Mouse (Mus musculus): ENCODE measurements at regions not wholly inside any gene's neighbourhood (a gene's known extent, or its start where the extent isn't known, plus 50 kb on each side); places are given as distances from the start of the nearest gene placed in this dataset.
A peak's percentile ranks its signal among the peaks of the same experiment; 100 is the strongest.

DNA sequence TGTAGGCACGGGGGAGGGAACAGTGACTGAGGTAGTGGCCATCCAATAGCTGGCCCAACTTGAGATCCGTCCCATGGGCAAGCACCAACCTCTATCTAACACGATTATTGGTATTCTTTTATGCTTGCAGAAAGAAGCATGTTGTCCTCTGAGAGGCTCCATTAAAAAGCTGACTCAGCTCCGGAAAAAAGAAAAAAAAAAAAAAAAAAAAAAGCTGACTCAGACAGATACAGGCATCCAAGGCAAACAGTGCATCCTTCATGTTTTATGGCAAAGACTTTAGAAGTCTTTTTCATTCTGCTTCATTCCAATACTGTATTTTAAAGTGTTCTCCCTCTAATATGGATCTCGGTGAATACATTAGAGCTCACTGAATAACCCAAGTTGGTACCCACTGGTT, 162.0 kb upstream of the Sphkap start:
- no peak for DNase-seq (ENCODE audit: low spot score)

DNA sequence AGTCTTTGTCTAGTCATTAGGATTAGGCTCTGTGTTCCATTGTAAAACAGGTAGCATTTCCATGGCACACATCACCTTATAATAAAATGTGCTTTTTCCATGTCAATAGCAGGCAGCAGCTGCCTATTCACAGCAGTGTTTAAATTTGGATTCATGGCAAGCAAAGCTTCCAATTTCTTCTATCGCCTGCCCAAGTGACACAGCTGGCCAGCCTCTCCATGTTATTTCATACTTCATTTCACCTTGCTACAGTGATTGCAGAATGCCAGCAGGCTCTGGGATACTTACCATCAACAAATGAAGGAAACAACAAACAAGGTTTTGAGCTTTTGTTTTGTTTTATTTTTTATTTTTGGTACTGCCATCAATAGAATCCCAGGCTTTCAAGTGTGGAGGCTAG, 160.7 kb upstream of the Sphkap start:
- 78% methylated on average over 1 of the region's 1 CpGs for WGBS
- H3K4me1 ChIP-seq (ENCODE audit: control insufficient read depth, insufficient read depth, low read length): no peaks in the 10 kb centered on the region
- ATAC-seq: no peak
- no peaks in the 10 kb centered on the region for H3K36me3 ChIP-seq (ENCODE audit: control insufficient read depth, insufficient read depth, low read length)
- no peak overlapping the region for H3K4me2 ChIP-seq (ENCODE audit: low read length)
- H3K9ac ChIP-seq (ENCODE audit: low read length): no peak overlapping the region
- DNase-seq (ENCODE audit: low spot score): no peak
- no peak overlapping the region for H3K27ac ChIP-seq (ENCODE audit: low read depth, low read length)
- H3K9me3 ChIP-seq (replicated peaks; ENCODE audit: control insufficient read depth, low read length): no peaks in the 10 kb centered on the region
- no peak overlapping the region for H3K4me3 ChIP-seq (ENCODE audit: low read depth, low read length)
- no peaks in the 10 kb centered on the region for H3K27me3 ChIP-seq (replicated peaks; ENCODE audit: control insufficient read depth, insufficient read depth, low read length)

More for the DNA sequence above, 162.0 kb upstream of the Sphkap start:
- ATAC-seq: no peak
- no peak overlapping the region for H3K9ac ChIP-seq (ENCODE audit: low read length)
- no peaks in the 10 kb centered on the region for H3K4me1 ChIP-seq (ENCODE audit: control insufficient read depth, insufficient read depth, low read length)
- no peaks in the 10 kb centered on the region for H3K9me3 ChIP-seq (replicated peaks; ENCODE audit: control insufficient read depth, low read length)
- H3K27me3 ChIP-seq (replicated peaks; ENCODE audit: control insufficient read depth, insufficient read depth, low read length): no peaks in the 10 kb centered on the region
- H3K4me2 ChIP-seq (ENCODE audit: low read length): no peak overlapping the region
- no peak overlapping the region for H3K27ac ChIP-seq (ENCODE audit: low read depth, low read length)
- no peak overlapping the region for H3K4me3 ChIP-seq (ENCODE audit: low read depth, low read length)
- H3K36me3 ChIP-seq (ENCODE audit: control insufficient read depth, insufficient read depth, low read length): no peaks in the 10 kb centered on the region
- 87% methylated on average over 5 of the region's 5 CpGs for WGBS

- H3K4me1 ChIP-seq (ENCODE audit: control insufficient read depth, insufficient read depth, low read length): no peaks in the 10 kb centered on the region
- no peak overlapping the region for H3K4me3 ChIP-seq (ENCODE audit: low read depth, low read length)
- DNase-seq (ENCODE audit: low spot score) (peak; percentile 14), ATAC-seq (no peak)
- no peaks in the 10 kb centered on the region for H3K9me3 ChIP-seq (replicated peaks; ENCODE audit: control insufficient read depth, low read length)
- no peak overlapping the region for H3K27ac ChIP-seq (ENCODE audit: low read depth, low read length)
- H3K36me3 ChIP-seq (ENCODE audit: control insufficient read depth, insufficient read depth, low read length): no peaks in the 10 kb centered on the region
- no peak overlapping the region for H3K9ac ChIP-seq (ENCODE audit: low read length)
- H3K27me3 ChIP-seq (replicated peaks; ENCODE audit: control insufficient read depth, insufficient read depth, low read length): no peaks in the 10 kb centered on the region
- no peak overlapping the region for H3K4me2 ChIP-seq (ENCODE audit: low read length)
These were observed 143.6 kb upstream of the Sphkap start for GRCm38 (mm10) chr1:83551617-83552016.

DNA sequence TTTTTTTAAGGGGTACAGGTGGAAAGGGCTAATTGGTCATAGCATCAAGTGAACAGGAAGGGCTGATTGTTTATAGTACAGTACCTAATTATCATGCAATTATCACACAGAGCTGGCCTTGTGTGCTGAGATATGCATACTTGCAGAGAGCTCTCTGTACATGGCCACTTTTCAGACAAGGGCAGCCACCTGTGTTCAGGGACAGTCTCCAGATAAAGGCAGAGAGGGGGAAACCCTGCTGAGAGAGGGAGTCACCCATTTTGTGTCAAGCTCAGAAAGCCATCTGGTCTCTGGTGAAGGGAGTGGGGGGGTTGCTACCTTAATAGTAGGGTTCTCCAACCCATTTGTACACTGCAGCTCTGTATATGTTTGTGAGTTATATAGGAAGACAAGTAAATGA, 127.5 kb upstream of the Sphkap start:
- Histone ChIP-seq H3K4me2 (ENCODE audit: low read length) (no peak overlapping the region), H3K36me3 (ENCODE audit: control insufficient read depth, insufficient read depth, low read length) (no peaks in the 10 kb centered on the region), H3K27ac (ENCODE audit: low read depth, low read length) (no peak overlapping the region), H3K9me3 (replicated peaks; ENCODE audit: control insufficient read depth, low read length) (0 out of 2 replicates have a peak, but pooled peaks cover 3% of the 10 kb centered on the region), H3K4me3 (ENCODE audit: low read depth, low read length) (no peak overlapping the region), H3K4me1 (ENCODE audit: control insufficient read depth, insufficient read depth, low read length) (no peaks in the 10 kb centered on the region), H3K9ac (ENCODE audit: low read length) (no peak overlapping the region), H3K27me3 (replicated peaks; ENCODE audit: control insufficient read depth, insufficient read depth, low read length) (no peaks in the 10 kb centered on the region)
- DNase-seq (ENCODE audit: low spot score): no peak
- no peak for ATAC-seq

- Histone ChIP-seq H3K36me3 (ENCODE audit: control insufficient read depth, insufficient read depth, low read length) (no peaks in the 10 kb centered on the region), H3K4me1 (ENCODE audit: control insufficient read depth, insufficient read depth, low read length) (no peaks in the 10 kb centered on the region), H3K27ac (ENCODE audit: low read depth, low read length) (no peak overlapping the region), H3K4me3 (ENCODE audit: low read depth, low read length) (no peak overlapping the region), H3K9ac (ENCODE audit: low read length) (no peak overlapping the region), H3K4me2 (ENCODE audit: low read length) (no peak overlapping the region), H3K27me3 (replicated peaks; ENCODE audit: control insufficient read depth, insufficient read depth, low read length) (no peaks in the 10 kb centered on the region), H3K9me3 (replicated peaks; ENCODE audit: control insufficient read depth, low read length) (no peaks in the 10 kb centered on the region; the same call in 1 of the 2 replicates)
- ATAC-seq (no peak), DNase-seq (ENCODE audit: low spot score) (peak; percentile 8)
- 50% methylated on average over 1 of the region's 1 CpGs for WGBS
These were observed 119.8 kb upstream of the Sphkap start for GRCm38 (mm10) chr1:83527803-83528202.

GRCm38 (mm10) chr1:83509356-83509755, 101.4 kb upstream of the Sphkap start:
- Histone ChIP-seq H3K4me1 (ENCODE audit: control insufficient read depth, insufficient read depth, low read length) (no peaks in the 10 kb centered on the region), H3K9ac (ENCODE audit: low read length) (no peak overlapping the region), H3K36me3 (ENCODE audit: control insufficient read depth, insufficient read depth, low read length) (no peaks in the 10 kb centered on the region), H3K4me2 (ENCODE audit: low read length) (no peak overlapping the region), H3K9me3 (replicated peaks; ENCODE audit: control insufficient read depth, low read length) (no peaks in the 10 kb centered on the region), H3K27ac (ENCODE audit: low read depth, low read length) (no peak overlapping the region), H3K4me3 (ENCODE audit: low read depth, low read length) (no peak overlapping the region), H3K27me3 (replicated peaks; ENCODE audit: control insufficient read depth, insufficient read depth, low read length) (no peaks in the 10 kb centered on the region)
- no peak for ATAC-seq
- no peak for DNase-seq (ENCODE audit: low spot score)
- WGBS: 89% methylated on average over 5 of the region's 5 CpGs

- 59% methylated on average over 2 of the region's 2 CpGs for WGBS
- no peak overlapping the region for H3K9ac ChIP-seq (ENCODE audit: low read length)
- no peaks in the 10 kb centered on the region for H3K36me3 ChIP-seq (ENCODE audit: control insufficient read depth, insufficient read depth, low read length)
- H3K27me3 ChIP-seq (replicated peaks; ENCODE audit: control insufficient read depth, insufficient read depth, low read length): no peaks in the 10 kb centered on the region
- H3K4me2 ChIP-seq (ENCODE audit: low read length): no peak overlapping the region
- DNase-seq (ENCODE audit: low spot score): peak; percentile 46
- H3K4me3 ChIP-seq (ENCODE audit: low read depth, low read length): no peak overlapping the region
- no peak overlapping the region for H3K27ac ChIP-seq (ENCODE audit: low read depth, low read length)
- H3K4me1 ChIP-seq (ENCODE audit: control insufficient read depth, insufficient read depth, low read length): no peaks in the 10 kb centered on the region
- peak; percentile 71; the same call in 1 of the 2 replicates for ATAC-seq
- no peaks in the 10 kb centered on the region for H3K9me3 ChIP-seq (replicated peaks; ENCODE audit: control insufficient read depth, low read length)
These were observed 97.4 kb upstream of the Sphkap start for GRCm38 (mm10) chr1:83505386-83505785.

DNA sequence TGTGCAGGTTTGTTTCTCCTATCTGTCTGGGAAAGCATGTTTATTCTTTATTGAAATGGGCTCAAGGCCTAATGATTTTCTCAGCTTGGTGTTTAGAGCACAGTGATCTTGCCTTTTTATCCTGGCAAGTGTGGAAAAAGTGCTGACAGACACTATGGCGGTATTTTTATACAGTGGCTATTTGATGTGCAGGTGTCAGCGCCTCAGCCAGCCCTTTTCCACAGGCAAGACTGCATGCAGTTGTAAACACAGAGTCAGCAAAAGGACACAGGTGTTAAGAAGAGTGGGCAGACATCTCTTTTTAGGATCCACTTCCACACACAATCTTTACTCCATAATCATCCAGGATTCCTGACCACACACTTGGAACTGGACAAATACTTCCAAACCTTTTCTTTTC, 88.9 kb upstream of the Sphkap start:
- Histone ChIP-seq H3K36me3 (ENCODE audit: control insufficient read depth, insufficient read depth, low read length) (no peaks in the 10 kb centered on the region), H3K27me3 (replicated peaks; ENCODE audit: control insufficient read depth, insufficient read depth, low read length) (no peaks in the 10 kb centered on the region), H3K9me3 (replicated peaks; ENCODE audit: control insufficient read depth, low read length) (no peaks in the 10 kb centered on the region), H3K4me1 (ENCODE audit: control insufficient read depth, insufficient read depth, low read length) (no peaks in the 10 kb centered on the region), H3K27ac (ENCODE audit: low read depth, low read length) (no peak overlapping the region), H3K4me2 (ENCODE audit: low read length) (no peak overlapping the region), H3K9ac (ENCODE audit: low read length) (no peak overlapping the region), H3K4me3 (ENCODE audit: low read depth, low read length) (no peak overlapping the region)
- WGBS: 79% methylated on average over 2 of the region's 2 CpGs
- no peak for DNase-seq (ENCODE audit: low spot score)
- no peak for ATAC-seq

DNA sequence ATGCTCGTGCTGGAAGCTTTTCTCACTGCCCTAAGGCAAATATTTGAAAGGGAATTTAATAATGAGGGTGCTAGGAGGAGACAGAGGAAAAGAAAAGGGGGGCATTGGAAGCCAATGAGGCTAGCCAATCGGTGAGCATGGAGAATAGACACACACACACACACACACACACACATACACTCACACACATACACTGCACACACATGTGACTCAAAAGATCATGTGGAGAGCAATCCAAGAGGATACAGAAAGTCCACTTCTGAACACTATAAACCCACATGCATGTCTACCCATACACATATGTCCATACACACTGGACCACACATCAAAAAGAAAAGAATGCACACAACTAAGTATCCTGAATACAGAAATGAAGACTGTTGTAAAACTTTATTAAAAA, 88.4 kb upstream of the Sphkap start:
- H3K9ac ChIP-seq (ENCODE audit: low read length): no peak overlapping the region
- ATAC-seq: no peak
- no peak overlapping the region for H3K4me2 ChIP-seq (ENCODE audit: low read length)
- no peak overlapping the region for H3K4me3 ChIP-seq (ENCODE audit: low read depth, low read length)
- H3K9me3 ChIP-seq (replicated peaks; ENCODE audit: control insufficient read depth, low read length): no peaks in the 10 kb centered on the region
- no peak for DNase-seq (ENCODE audit: low spot score)
- 43% methylated on average over 2 of the region's 2 CpGs for WGBS
- no peaks in the 10 kb centered on the region for H3K27me3 ChIP-seq (replicated peaks; ENCODE audit: control insufficient read depth, insufficient read depth, low read length)
- no peaks in the 10 kb centered on the region for H3K4me1 ChIP-seq (ENCODE audit: control insufficient read depth, insufficient read depth, low read length)
- H3K27ac ChIP-seq (ENCODE audit: low read depth, low read length): no peak overlapping the region
- H3K36me3 ChIP-seq (ENCODE audit: control insufficient read depth, insufficient read depth, low read length): no peaks in the 10 kb centered on the region

DNA sequence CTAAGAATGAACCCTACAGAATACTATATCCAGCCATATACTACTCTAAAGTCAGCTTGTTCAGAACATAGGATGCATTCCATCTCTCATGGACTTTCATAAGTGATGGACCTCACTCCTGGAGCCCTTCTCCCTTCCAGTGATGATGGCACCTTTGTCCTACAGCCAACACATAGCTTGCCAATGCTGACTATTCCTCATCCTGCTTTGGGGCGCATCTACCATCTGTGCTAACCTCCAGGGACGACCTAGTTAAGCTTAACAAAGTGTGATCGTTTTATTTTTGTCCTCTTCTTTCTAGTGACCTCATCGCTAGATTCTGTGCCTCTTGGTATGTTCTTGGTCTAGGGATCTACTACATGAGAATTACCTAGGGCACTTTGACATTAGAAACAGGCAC, 87.0 kb upstream of the Sphkap start:
- H3K36me3 ChIP-seq (ENCODE audit: control insufficient read depth, insufficient read depth, low read length): no peaks in the 10 kb centered on the region
- ATAC-seq: no peak
- H3K4me1 ChIP-seq (ENCODE audit: control insufficient read depth, insufficient read depth, low read length): no peaks in the 10 kb centered on the region
- H3K9me3 ChIP-seq (replicated peaks; ENCODE audit: control insufficient read depth, low read length): no peaks in the 10 kb centered on the region
- H3K4me2 ChIP-seq (ENCODE audit: low read length): no peak overlapping the region
- no peak overlapping the region for H3K27ac ChIP-seq (ENCODE audit: low read depth, low read length)
- WGBS: 82% methylated on average over 4 of the region's 4 CpGs
- H3K27me3 ChIP-seq (replicated peaks; ENCODE audit: control insufficient read depth, insufficient read depth, low read length): no peaks in the 10 kb centered on the region
- H3K9ac ChIP-seq (ENCODE audit: low read length): no peak overlapping the region
- H3K4me3 ChIP-seq (ENCODE audit: low read depth, low read length): no peak overlapping the region
- no peak for DNase-seq (ENCODE audit: low spot score)

All from forebrain, embryonic 14.5 days (tissue).